Mouse (Mus musculus): ENCODE measurements at regions not wholly inside any gene's neighbourhood (a gene's known extent, or its start where the extent isn't known, plus 50 kb on each side); places are given as distances from the start of the nearest gene placed in this dataset.

- no peak for DNase-seq (ENCODE audit: extremely low read depth, low read depth, low spot score)
These were observed 131.8 kb downstream of the Tshz3 start for GRCm38 (mm10) chr7:36829710-36830109.

DNA sequence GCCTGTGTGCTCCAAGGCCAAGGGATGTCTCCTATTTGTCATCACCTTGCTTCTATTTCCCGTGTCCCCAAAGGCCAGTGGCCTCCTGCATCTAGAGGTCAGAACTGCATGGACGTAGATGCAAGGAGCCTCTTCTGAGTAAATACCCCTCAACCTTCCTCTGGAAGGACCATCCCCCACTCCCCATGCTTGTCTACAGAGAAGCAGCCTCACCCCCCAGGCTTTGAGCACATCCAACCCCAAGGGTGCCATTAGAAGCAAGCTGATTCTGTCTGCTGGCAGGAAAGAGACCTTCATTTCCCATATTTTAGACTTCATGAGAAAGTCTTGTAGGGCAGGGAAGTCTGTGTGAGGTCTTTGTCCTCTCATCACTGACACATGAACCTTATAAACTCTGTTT, 132.2 kb downstream of the Tshz3 start:
- no peak for DNase-seq (ENCODE audit: extremely low read depth, low read depth, low spot score)

DNA sequence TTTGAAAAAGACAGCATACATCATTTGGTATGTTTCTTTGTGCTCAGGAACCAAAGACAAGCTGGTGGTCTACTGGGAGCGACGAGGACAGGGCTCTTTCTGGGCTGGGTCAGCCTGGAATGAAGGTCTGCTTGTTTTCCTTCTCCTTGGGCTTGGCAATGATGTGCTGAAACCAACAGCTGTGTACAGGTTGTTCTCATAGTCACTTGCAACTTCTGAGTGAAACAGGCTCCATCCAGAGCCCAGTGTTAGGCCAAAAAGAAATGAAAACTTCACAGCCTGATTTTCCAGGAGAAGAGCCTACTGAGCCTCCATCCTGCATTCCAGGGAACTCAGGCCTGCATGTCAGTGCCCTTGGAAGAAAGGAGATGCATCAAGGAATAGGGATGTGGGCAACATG, 150.4 kb downstream of the Tshz3 start:
- no peak for DNase-seq (ENCODE audit: extremely low read depth, low read depth, low spot score)

GRCm38 (mm10) chr7:36851275-36851889, 153.5 kb downstream of the Tshz3 start:
- DNase-seq (ENCODE audit: extremely low read depth, low read depth, low spot score) = no peak

- DNase-seq (ENCODE audit: extremely low read depth, low read depth, low spot score) = no peak
These were observed 156.4 kb downstream of the Tshz3 start for GRCm38 (mm10) chr7:36854308-36854707.

- no peak for DNase-seq (ENCODE audit: extremely low read depth, low read depth, low spot score)
These were observed 161.5 kb downstream of the Tshz3 start for GRCm38 (mm10) chr7:36859428-36859827.

- DNase-seq (ENCODE audit: extremely low read depth, low read depth, low spot score) = no peak
These were observed 164.6 kb downstream of the Tshz3 start for GRCm38 (mm10) chr7:36862481-36862880.

GRCm38 (mm10) chr7:36863745-36864144, 165.8 kb downstream of the Tshz3 start:
- no peak for DNase-seq (ENCODE audit: extremely low read depth, low read depth, low spot score)

DNA sequence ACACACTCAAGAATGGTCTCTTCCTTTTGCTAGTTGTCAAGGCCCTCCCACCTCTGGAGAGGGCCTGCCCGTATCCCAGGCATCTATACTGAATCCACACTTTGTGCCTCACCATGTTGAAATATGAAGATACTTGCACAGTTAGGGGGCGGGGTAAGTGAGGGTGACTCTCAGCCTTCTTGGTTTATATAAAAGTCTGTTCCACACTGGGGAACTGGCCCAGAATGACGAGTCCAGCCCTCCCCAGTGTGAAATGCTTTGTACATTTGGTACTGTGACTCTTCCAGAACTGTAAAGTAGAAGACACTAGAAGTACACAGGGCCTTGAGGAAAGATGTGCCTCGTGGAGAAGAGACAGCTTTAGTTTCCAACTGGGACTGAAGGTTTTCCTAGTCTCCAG, 166.8 kb downstream of the Tshz3 start:
- no peak for DNase-seq (ENCODE audit: extremely low read depth, low read depth, low spot score)

DNA sequence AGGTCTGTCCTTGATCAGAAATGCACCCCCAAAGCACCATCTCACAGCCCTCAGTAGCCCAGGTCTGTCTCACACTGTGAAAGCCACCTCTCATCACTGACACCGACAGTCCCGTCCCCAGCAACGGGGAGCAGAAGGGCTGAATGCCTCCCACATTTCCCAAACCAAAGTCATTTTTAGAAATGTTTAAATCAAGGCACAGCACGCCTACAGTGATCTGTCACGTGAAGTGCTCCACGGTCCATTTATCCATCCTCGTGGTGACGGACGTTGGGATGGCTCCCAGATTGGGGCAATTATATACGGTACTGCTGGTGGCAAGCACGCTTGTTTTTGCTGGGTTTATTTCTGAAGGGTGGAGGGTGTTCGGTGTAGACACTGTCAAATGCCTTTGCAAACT, 168.7 kb downstream of the Tshz3 start:
- no peak for DNase-seq (ENCODE audit: extremely low read depth, low read depth, low spot score)

DNA sequence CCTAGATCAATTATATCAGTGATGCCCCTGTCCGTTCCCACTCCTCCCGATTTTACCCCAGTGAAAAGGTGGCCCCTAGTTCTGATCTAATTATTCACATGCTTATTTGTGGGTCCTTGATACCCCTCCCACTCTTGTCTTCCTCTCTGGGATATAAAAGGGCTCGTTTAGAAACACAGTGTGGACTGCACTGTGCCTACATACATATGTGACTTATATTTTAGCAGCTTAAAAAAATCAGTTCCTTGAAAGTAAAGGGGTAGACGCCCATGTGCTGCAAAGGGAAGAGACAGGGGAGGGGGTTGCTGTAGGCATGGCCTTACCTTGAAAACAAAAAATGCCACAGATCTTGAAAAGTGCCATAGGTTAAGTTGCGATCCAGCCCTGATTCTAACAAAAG, 176.1 kb downstream of the Tshz3 start:
- no peak for DNase-seq (ENCODE audit: extremely low read depth, low read depth, low spot score)

DNA sequence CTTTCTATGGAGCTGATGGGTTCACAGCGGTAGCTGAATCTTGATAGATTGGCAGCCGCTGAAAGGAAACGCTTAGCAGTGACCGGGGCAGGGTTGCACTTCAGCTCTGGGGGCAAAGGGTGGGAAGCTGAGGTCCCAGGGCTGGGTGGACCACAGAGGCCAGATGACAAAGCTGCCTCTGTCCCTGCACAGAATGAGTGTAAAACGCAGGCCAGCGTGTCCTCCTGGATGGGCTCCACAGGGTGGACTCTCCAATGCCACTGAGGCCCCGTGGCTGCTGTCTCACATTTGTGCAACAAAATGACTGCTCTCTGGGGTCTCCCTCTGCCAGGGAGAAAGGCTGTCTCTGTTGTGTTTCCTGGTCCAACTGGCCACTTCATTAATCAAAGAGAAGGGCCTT, 179.8 kb downstream of the Tshz3 start:
- DNase-seq (ENCODE audit: extremely low read depth, low read depth, low spot score) = no peak

- no peak for DNase-seq (ENCODE audit: extremely low read depth, low read depth, low spot score)
These were observed 195.0 kb downstream of the Tshz3 start for GRCm38 (mm10) chr7:36892776-36893500.

DNA sequence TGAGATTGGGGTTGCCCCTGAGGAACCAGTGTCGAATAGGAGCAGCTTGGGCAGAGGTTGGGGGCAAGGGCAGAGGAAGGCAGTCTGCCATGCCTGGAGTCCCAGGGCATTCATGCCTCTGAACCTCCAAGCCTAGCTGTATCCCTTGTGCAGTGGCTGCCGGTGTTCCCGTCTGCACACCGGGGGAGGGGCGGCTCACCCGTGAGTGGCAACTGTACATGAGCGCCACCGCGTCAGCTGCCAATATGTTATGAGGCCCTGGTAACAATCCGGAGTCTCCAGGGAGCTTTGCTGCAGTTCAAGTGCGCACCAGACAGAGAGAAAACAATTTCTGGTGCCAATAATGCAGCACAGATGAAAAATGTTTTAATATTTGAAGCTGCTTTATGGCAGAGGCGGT, 198.4 kb downstream of the Tshz3 start:
- no peak for DNase-seq (ENCODE audit: extremely low read depth, low read depth, low spot score)

DNA sequence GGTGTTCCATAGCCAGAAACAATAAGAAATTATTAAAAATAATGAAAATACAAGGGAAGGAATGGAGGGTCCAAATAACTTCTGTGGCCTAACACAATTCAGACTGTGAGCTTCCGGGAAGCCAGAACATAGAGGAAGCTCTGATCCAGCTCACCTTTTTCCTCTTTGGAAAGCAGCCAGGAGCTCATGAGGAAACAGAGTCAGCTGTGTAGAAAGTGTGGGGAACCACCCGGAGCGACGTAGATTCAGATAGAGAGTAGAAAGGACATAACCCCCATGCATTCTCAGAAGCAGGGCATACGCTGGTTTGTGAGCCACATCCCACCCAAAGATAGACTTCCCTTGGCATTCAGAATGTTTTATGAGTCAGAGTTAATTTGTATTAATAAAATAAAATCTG, 203.6 kb downstream of the Tshz3 start:
- DNase-seq (ENCODE audit: extremely low read depth, low read depth, low spot score) = no peak

DNA sequence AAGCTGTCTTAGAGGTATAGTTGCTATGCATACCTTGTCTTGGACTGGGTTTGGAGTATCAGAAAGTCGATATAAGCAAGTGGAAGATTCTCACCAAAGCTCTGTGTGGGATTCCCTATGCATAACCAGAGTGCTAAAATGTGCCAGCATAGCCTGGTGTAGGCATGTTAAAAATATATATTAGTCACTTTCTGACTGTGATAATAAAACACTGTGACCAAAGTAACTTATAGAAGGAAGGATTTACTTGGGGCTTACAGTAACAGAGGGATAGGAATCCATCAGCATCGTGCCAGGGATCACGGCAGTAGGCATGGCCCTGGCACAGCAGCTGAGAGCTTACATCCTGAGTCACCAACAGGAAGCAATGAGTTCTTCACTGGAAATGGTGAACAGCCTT, 215.4 kb downstream of the Tshz3 start:
- no peak for DNase-seq (ENCODE audit: extremely low read depth, low read depth, low spot score)

DNA sequence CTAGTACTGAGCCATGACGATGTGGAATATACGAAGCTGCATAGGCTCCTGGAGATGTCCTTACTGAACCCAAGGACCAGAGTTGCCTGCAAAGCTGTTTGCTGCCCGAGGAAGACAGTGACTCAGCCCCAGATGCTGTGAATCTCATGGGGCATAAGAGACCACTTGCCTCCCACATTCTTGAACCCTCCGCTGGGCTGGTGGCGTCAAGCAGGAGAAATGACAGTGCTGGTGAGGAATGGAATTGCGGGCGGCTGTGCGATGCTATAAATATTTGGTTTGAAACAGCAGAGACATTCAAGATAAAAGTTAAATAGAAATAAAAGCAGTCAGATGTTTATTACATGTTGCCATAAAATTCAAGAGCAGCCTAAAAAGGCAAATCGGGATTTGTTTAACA, 216.3 kb downstream of the Tshz3 start:
- no peak for DNase-seq (ENCODE audit: extremely low read depth, low read depth, low spot score)

DNA sequence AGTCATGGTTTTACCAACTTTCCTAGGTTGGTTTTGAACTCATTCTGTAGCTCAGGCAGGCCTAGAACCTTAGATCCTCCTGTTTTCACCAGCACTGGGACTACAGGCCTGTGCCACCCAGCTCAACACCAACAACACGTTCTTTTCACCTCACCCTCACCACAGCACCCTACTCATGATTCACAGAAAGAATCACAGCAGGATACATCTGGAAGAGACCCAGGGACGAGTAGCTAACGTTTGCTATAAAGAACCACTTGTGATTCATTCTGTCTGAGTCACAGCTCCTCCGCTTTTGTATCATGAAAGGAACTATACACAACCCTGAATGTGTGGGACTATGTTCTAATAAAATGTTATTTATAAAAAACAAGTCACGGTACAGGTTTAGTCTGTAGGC, 217.3 kb downstream of the Tshz3 start:
- DNase-seq (ENCODE audit: extremely low read depth, low read depth, low spot score) = no peak

DNA sequence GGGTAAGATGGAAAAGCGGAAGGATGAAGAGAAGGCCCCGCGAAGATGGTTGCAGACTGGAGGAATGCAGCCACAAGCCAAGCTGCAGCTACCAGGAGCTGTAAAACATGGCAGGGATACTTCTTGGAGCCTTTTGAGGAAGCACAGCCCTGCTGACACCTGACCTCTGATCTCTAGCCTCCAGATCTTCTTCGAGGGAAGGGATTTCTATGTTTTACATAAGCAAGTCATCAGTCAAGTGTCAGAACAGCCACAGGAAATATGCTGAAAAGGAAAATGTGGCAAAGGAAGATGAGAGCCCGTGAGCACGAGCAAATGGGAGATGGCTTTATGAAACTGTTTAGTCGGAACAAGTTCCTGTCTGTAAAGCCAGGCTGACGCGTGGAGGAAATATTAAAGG, 219.1 kb downstream of the Tshz3 start:
- no peak for DNase-seq (ENCODE audit: extremely low read depth, low read depth, low spot score)

DNA sequence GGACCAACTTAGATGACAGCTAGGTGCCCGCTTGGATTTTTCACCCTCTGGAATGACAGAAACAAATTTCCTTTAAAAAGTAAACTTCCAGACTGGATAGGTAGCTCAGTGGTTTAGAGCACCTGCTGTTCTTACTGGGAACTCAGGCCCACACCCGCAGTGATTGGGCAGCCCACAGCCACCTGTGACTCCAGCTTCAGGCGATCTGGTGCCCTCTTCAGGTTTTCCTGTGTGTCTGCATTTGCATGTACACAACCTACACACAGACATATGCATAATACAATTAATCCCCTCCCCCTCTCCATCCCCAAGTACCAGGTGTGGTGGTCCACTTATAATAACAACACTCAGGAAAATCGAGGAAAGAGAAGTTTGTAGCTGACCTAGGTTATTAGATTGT, 221.5 kb downstream of the Tshz3 start:
- no peak for DNase-seq (ENCODE audit: extremely low read depth, low read depth, low spot score)

DNA sequence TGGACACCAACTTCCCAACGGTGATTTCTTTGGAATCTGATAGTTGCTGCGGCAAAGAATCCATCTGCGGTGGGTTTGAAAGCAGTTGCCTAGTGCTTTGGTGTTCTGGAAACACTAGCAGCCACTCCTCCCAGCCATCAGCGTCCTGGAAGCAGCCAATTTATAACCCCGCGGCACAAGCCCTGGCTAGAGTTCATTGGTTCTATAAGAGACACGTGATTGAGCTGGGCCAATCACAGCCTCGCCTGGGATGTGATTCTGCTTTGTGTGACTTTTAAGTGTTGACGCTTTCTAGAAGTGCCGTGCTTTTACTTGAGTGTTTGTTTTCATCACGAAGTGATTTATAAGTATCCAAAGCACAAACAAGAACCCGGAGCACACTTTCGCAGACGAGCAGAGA, 223.1 kb downstream of the Tshz3 start:
- DNase-seq (ENCODE audit: extremely low read depth, low read depth, low spot score) = no peak

DNA sequence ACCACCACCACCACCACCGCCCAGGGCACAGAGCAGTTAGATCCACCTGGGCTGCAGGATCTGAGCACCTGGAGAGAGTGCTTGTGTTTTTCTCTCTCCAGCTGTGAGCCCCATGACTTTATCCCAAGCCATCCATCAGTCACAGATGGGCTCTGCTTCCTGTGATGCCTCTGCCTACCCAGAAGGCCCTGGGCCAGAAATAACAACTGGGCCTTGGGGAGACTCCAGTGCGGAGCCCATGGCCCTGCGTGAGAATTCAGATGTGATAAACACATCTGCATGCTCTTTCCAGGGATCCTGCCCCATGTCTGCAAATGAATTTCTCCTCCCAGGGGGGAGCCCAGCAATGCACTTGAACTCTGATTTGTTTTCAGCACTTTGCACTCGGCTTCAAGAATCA, 235.6 kb downstream of the Tshz3 start:
- DNase-seq (ENCODE audit: extremely low read depth, low read depth, low spot score) = no peak
